Mouse (Mus musculus): ENCODE data around the gene Rptor. TPM values are rescaled to one million over a fixed set of nuclear protein-coding genes. Genes with fewer than 3 reads are reported as not detected.
A peak's percentile ranks its signal among the peaks of the same experiment; 100 is the strongest.

Rptor gene
- total and polyA plus RNA-seq, 2 experiments from 2014 or later, result 8.5 to 64.8 TPM

DNA sequence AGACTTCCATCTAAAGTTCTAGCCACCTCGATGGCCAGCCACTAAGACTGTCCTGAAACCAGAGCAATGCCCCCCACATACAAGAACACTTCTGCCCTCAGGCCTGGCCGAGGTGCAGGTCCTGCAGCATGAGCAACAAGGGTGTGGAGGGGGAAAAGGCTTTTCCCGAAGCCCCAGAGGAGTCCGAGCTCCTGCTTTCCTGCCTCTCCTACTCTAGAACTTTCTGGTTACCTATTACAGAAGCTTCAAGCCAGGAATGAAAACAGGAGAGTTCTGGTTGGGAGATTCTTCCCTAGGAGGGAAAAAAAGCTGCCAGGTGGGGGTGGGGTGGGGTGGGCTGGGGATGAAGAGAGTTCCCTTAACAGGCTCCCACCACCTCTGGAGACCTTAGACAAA lies 337.0 kb downstream of the Rptor start:
- WGBS, result 65% methylated on average over 4 of the region's 4 CpGs
- DNase-seq (ENCODE audit: low spot score) (no peak), ATAC-seq (ENCODE audit: low FRiP score) (no peak)
- Histone ChIP-seq H3K27me3 (ENCODE audit: insufficient read depth, low read length) (no peaks in the 10 kb centered on the region), H3K4me1 (ENCODE audit: insufficient read depth, low read length) (no peaks in the 10 kb centered on the region), H3K4me2 (ENCODE audit: low read depth, low read length, poor library complexity, severe bottlenecking) (no peak overlapping the region), H3K9me3 (ENCODE audit: low read length) (no peaks in the 10 kb centered on the region), H3K27ac (ENCODE audit: low read depth, low read length) (no peak overlapping the region), H3K9ac (replicated peaks; ENCODE audit: low read length, poor library complexity, severe bottlenecking) (no peak overlapping the region), H3K4me3 (ENCODE audit: low read depth, low read length) (no peak overlapping the region), H3K36me3 (ENCODE audit: insufficient read depth, low read length) (no peaks in the 10 kb centered on the region)
- no peak for TF ChIP-seq CTCF (IDR thresholded peaks at IDR 0.05)

DNA sequence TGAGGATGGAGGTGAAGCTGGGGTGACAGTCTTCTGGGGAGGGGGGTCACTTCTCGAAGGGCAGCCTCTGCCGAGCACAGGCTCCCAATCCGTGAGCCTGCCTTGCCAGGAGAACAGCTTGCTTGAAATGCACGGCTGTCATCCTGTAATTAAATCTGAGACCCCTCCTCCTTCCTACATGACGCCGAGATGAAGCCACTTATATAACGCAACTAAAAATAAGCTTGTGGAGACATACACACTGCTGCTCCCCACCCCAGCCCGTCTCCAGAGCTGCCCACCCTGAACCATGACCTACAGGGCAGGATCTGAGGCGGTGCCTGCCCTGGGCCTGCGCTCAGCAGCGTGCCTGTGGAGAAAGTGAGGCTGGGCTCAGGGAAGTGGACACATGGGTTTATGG lies 337.4 kb downstream of the Rptor start:
- DNase-seq (ENCODE audit: low spot score) (peak; percentile 48), ATAC-seq (ENCODE audit: low FRiP score) (no peak)
- 68% methylated on average over 11 of the region's 11 CpGs for WGBS
- Histone ChIP-seq H3K9me3 (ENCODE audit: low read length) (no peaks in the 10 kb centered on the region), H3K9ac (replicated peaks; ENCODE audit: low read length, poor library complexity, severe bottlenecking) (no peak overlapping the region), H3K27ac (ENCODE audit: low read depth, low read length) (no peak overlapping the region), H3K27me3 (ENCODE audit: insufficient read depth, low read length) (no peaks in the 10 kb centered on the region), H3K4me3 (ENCODE audit: low read depth, low read length) (no peak overlapping the region), H3K4me1 (ENCODE audit: insufficient read depth, low read length) (no peaks in the 10 kb centered on the region), H3K36me3 (ENCODE audit: insufficient read depth, low read length) (no peaks in the 10 kb centered on the region), H3K4me2 (ENCODE audit: low read depth, low read length, poor library complexity, severe bottlenecking) (no peak overlapping the region)
- TF ChIP-seq CTCF (IDR thresholded peaks at IDR 0.05), result no peak

DNA sequence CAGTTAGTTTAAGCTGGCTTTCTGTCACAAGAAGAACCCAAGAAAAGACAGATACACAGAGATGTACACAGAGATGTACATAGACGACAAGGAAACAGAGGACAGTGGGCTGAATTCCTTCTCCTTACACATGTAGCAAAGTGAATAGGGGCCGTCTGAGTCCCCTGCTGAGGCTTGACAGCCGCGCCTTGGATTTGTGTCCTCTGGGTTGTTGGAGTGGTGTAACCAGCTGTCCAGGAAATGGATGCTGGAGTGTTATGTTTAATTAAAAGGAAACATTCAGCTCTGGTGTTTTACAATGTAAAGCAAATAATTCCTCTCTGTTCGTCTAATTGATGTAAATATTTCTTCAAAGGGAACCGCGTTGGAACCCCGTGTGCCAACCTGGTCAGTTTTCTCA lies 339.1 kb downstream of the Rptor start:
- WGBS, result 4% methylated on average over 8 of the region's 8 CpGs

DNA sequence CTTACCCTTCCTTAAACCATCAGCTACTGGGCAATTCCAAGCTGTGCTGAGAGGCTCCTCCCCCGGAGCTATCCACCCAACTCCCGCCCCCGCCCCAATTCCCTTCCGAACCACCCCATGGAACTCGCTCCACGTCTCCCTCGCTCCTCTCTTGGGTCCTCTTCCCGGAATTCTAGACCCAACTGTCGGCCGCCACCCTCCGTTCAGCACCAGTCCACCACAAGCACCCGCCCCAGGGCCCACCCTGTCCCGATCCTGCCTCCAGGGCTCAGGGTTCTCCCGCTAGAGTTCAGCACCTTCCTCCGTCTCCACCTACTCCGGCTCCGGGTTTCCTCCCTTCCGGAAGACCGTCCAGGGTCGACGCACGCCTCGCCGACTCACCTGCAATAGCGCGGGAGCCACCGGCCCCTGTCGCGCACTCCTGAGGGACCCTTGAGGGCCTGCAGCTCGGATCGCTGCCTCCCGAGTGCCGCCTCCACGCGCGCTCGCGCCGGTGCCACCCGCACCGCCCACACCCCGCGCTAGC lies 339.6 kb downstream of the Rptor start:
- Histone ChIP-seq H3K4me1 (ENCODE audit: insufficient read depth, low read length) (no peaks in the 10 kb centered on the region), H3K9me3 (ENCODE audit: low read length) (no peaks in the 10 kb centered on the region), H3K4me2 (ENCODE audit: low read depth, low read length, poor library complexity, severe bottlenecking) (peak overlapping the region; percentile 84), H3K9ac (replicated peaks; ENCODE audit: low read length, poor library complexity, severe bottlenecking) (peak overlapping the region; percentile 68), H3K27ac (ENCODE audit: low read depth, low read length) (peak overlapping the region; percentile 75), H3K27me3 (ENCODE audit: insufficient read depth, low read length) (0 out of 2 replicates have a peak, but pooled peaks cover 4% of the 10 kb centered on the region), H3K36me3 (ENCODE audit: insufficient read depth, low read length) (no peaks in the 10 kb centered on the region), H3K4me3 (ENCODE audit: low read depth, low read length) (peak overlapping the region; percentile 72)
- no peak; the same call in 1 of the 2 replicates for TF ChIP-seq CTCF (IDR thresholded peaks at IDR 0.05)
- WGBS, result 1% methylated on average over 41 of the region's 43 CpGs
- DNase-seq (ENCODE audit: low spot score) (peak; percentile 41), ATAC-seq (ENCODE audit: low FRiP score) (no peak; the same call in none of the 2 replicates)

More for the DNA sequence above, 339.1 kb downstream of the Rptor start:
- no peak for TF ChIP-seq CTCF (IDR thresholded peaks at IDR 0.05)
- Histone ChIP-seq H3K4me1 (ENCODE audit: insufficient read depth, low read length) (no peaks in the 10 kb centered on the region), H3K9me3 (ENCODE audit: low read length) (no peaks in the 10 kb centered on the region), H3K4me3 (ENCODE audit: low read depth, low read length) (peak overlapping the region; percentile 72), H3K27ac (ENCODE audit: low read depth, low read length) (no peak overlapping the region; the same call in 1 of the 2 replicates), H3K9ac (replicated peaks; ENCODE audit: low read length, poor library complexity, severe bottlenecking) (0 out of 2 replicates have a peak overlapping the region, but pooled peaks have one; percentile 68), H3K36me3 (ENCODE audit: insufficient read depth, low read length) (no peaks in the 10 kb centered on the region), H3K27me3 (ENCODE audit: insufficient read depth, low read length) (0 out of 2 replicates have a peak, but pooled peaks cover 4% of the 10 kb centered on the region), H3K4me2 (ENCODE audit: low read depth, low read length, poor library complexity, severe bottlenecking) (peak overlapping the region; percentile 84)
- DNase-seq (ENCODE audit: low spot score) (peak; percentile 40), ATAC-seq (ENCODE audit: low FRiP score) (no peak)

DNA sequence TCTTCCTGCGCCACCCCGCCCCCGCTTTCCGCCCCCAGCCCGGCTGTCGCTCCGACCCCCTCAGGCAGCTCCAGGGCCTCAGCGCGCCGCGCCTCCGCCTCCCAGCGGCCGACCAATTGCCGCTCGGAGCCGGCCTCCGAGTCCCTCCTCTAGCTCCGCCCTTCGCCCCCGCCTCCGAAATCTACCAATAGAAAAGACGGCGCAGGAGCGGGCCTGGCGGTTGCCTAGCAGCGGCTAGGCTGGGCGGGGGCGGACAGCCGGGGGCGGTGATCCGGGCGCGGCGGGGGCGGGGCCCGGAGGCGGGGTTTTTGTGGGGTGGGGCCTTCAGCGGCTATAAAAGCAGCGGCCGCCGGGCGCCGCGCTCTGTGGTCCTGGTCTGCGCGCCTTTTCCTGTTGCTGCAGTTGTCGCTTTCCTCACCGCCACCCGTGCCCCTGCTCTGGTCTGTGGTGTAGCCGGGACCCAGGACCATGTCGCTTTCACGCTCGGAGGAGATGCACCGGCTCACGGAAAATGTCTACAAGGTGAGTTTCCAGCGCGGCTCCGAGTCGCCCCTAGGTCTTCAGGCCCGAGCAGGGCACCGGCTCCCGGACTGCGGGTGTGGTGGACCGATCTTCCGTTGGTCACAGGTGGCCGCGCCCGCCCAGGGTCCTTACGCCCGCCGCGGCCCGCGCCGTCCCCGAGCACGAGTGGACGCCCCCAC lies 340.2 kb downstream of the Rptor start, which contains the start of gene Baiap2:
Baiap2 (plus strand) TSS at position 37 of the 701 bp plus-strand sequence.
- Histone ChIP-seq H3K27ac (ENCODE audit: low read depth, low read length) (peak within 1 kb of the TSS; percentile 75), H3K4me3 (ENCODE audit: low read depth, low read length) (peak within 1 kb of the TSS; percentile 72), H3K27me3 (ENCODE audit: insufficient read depth, low read length) (0 out of 2 replicates have a peak, but pooled peaks cover 4% of the 10 kb centered on the region), H3K4me2 (ENCODE audit: low read depth, low read length, poor library complexity, severe bottlenecking) (peak within 1 kb of the TSS; percentile 84), H3K4me1 (ENCODE audit: insufficient read depth, low read length) (no peaks in the 10 kb centered on the region), H3K9me3 (ENCODE audit: low read length) (no peaks in the 10 kb centered on the region), H3K9ac (replicated peaks; ENCODE audit: low read length, poor library complexity, severe bottlenecking) (peak within 1 kb of the TSS; percentile 79), H3K36me3 (ENCODE audit: insufficient read depth, low read length) (no peaks in the 10 kb centered on the region)
- TF ChIP-seq CTCF (IDR thresholded peaks at IDR 0.05), result peak; percentile 23; the same call in 1 of the 2 replicates
- WGBS, result under 1% methylated on average over 53 of the region's 79 CpGs
- peak; percentile 95 for ATAC-seq (ENCODE audit: low FRiP score)
- DNase-seq (ENCODE audit: low spot score), result peak; percentile 99

All from midbrain, postnatal 0 days (tissue).